Mouse (Mus musculus): ENCODE data around the gene Dock4.

Dock4 gene

GRCm38 (mm10) chr12:40818046-40818708 is 372.4 kb downstream of the Dock4 start:
- ChIA-PET POLR2A (interaction anchor here in 1 of 4 experiments (0.5 to 1.5 kb wide), 2 partner anchors 595 to 621 kb away, joined by 4 read pairs; no protein-coding TSS in a partner anchor), CTCF (interaction anchor here in 1 of 4 experiments (1.2 kb wide), 1 partner anchor 14 kb away, joined by 3 read pairs; no protein-coding TSS in a partner anchor)

- ChIA-PET POLR2A (no interaction called here), CTCF (interaction anchor here in 1 of 4 experiments (1.1 kb wide), 1 partner anchor 9 kb away, joined by 3 read pairs; no protein-coding TSS in a partner anchor)
Observed at GRCm38 (mm10) chr12:40823631-40824030, 377.9 kb downstream of the Dock4 start.

- CTCF ChIA-PET = interaction anchor here in 1 of 4 experiments (1.1 kb wide), 1 partner anchor 8 kb away, joined by 3 read pairs; no protein-coding TSS in a partner anchor
Observed at GRCm38 (mm10) chr12:40824251-40824650, 378.5 kb downstream of the Dock4 start.

GRCm38 (mm10) chr12:40825935-40826460 is 380.2 kb downstream of the Dock4 start:
- ChIA-PET CTCF (no interaction called here), POLR2A (no interaction called here)

More at GRCm38 (mm10) chr12:40824251-40824650, 378.5 kb downstream of the Dock4 start:
- POLR2A ChIA-PET = no interaction called here

GRCm38 (mm10) chr12:40826491-40826890 is 380.7 kb downstream of the Dock4 start:
- POLR2A ChIA-PET = no interaction called here
- CTCF ChIA-PET = no interaction called here

- ChIA-PET POLR2A (no interaction called here), CTCF (interaction anchor here in 1 of 4 experiments (0.7 to 1.5 kb wide), 2 partner anchors 524 to 628 kb away, joined by 3 read pairs; no protein-coding TSS in a partner anchor)
Observed at GRCm38 (mm10) chr12:40828025-40828424, 382.3 kb downstream of the Dock4 start.

- POLR2A ChIA-PET = no interaction called here
Observed at GRCm38 (mm10) chr12:40829269-40829668, 383.5 kb downstream of the Dock4 start.

GRCm38 (mm10) chr12:40832157-40832556 is 386.4 kb downstream of the Dock4 start:
- ChIA-PET POLR2A (interaction anchor here in 2 of 4 experiments (0.6 to 1.7 kb wide), 4 partner anchors 122 to 609 kb away, joined by 3 read pairs; no protein-coding TSS in a partner anchor), CTCF (interaction anchor here (0.5 to 1.2 kb wide), 20 partner anchors 9 to 1240 kb away, joined by 3 to 7 read pairs (median 3); no protein-coding TSS in a partner anchor)

More at GRCm38 (mm10) chr12:40829269-40829668, 383.5 kb downstream of the Dock4 start:
- CTCF ChIA-PET = interaction anchor here in 1 of 4 experiments (1.5 kb wide), 1 partner anchor 629 kb away, joined by 3 read pairs; no protein-coding TSS in a partner anchor

GRCm38 (mm10) chr12:40836924-40837323 is 391.2 kb downstream of the Dock4 start:
- ChIA-PET POLR2A (interaction anchor here (0.6 to 2.8 kb wide), 14 partner anchors 16 to 717 kb away, joined by 3 to 24 read pairs (median 3); partner anchors contain the start of gene Immp2l (in 1 of the 4)), CTCF (interaction anchor here (0.6 to 1.7 kb wide), 8 partner anchors 261 to 1440 kb away, joined by 3 to 6 read pairs (median 4); no protein-coding TSS in a partner anchor)

- POLR2A ChIA-PET = interaction anchor here (0.6 to 2.8 kb wide), 7 partner anchors 51 to 716 kb away, joined by 3 to 24 read pairs (median 3); partner anchors contain the start of gene Immp2l (in 1 of the 4)
- CTCF ChIA-PET = interaction anchor here in 3 of 4 experiments (0.6 to 1.7 kb wide), 8 partner anchors 384 to 1439 kb away, joined by 3 to 6 read pairs (median 3); no protein-coding TSS in a partner anchor
Observed at GRCm38 (mm10) chr12:40837597-40838337, 392.0 kb downstream of the Dock4 start.

- ChIA-PET CTCF (interaction anchor here in 2 of 4 experiments (0.6 to 0.9 kb wide), 3 partner anchors 384 to 1131 kb away, joined by 3 read pairs; no protein-coding TSS in a partner anchor), POLR2A (no interaction called here)
Observed at GRCm38 (mm10) chr12:40838338-40838695, 392.6 kb downstream of the Dock4 start.

GRCm38 (mm10) chr12:40838940-40839339 is 393.2 kb downstream of the Dock4 start:
- ChIA-PET POLR2A (no interaction called here), CTCF (interaction anchor here in 2 of 4 experiments (0.7 to 0.9 kb wide), 2 partner anchors 383 kb away, joined by 3 read pairs; no protein-coding TSS in a partner anchor)

GRCm38 (mm10) chr12:40839817-40840216 is 394.1 kb downstream of the Dock4 start:
- ChIA-PET CTCF (interaction anchor here in 1 of 4 experiments (1.2 kb wide), 1 partner anchor 568 kb away, joined by 3 read pairs; no protein-coding TSS in a partner anchor), POLR2A (interaction anchor here in 1 of 4 experiments (0.6 kb wide), 1 partner anchor 332 kb away, joined by 4 read pairs; no protein-coding TSS in a partner anchor)

- ChIA-PET POLR2A (interaction anchor here in 1 of 4 experiments (1.2 kb wide), 1 partner anchor 209 kb away, joined by 3 read pairs; no protein-coding TSS in a partner anchor), CTCF (interaction anchor here in 1 of 4 experiments (1.5 kb wide), 1 partner anchor 210 kb away, joined by 5 read pairs; no protein-coding TSS in a partner anchor)
Observed at GRCm38 (mm10) chr12:40842251-40842988, 396.7 kb downstream of the Dock4 start.

GRCm38 (mm10) chr12:40842991-40843390 is 397.2 kb downstream of the Dock4 start:
- CTCF ChIA-PET = interaction anchor here in 2 of 4 experiments (0.6 to 1.5 kb wide), 4 partner anchors 11 to 540 kb away, joined by 3 to 5 read pairs (median 4); no protein-coding TSS in a partner anchor
- POLR2A ChIA-PET = interaction anchor here in 1 of 4 experiments (0.6 to 1.2 kb wide), 2 partner anchors 209 to 507 kb away, joined by 3 to 4 read pairs; no protein-coding TSS in a partner anchor

GRCm38 (mm10) chr12:40843474-40844080 is 397.8 kb downstream of the Dock4 start:
- POLR2A ChIA-PET = interaction anchor here in 2 of 4 experiments (0.6 kb wide), 2 partner anchors 402 to 506 kb away, joined by 4 read pairs; no protein-coding TSS in a partner anchor
- CTCF ChIA-PET = interaction anchor here in 2 of 4 experiments (0.6 to 1.5 kb wide), 5 partner anchors 11 to 541 kb away, joined by 3 to 5 read pairs (median 3); no protein-coding TSS in a partner anchor

- POLR2A ChIA-PET = interaction anchor here in 2 of 4 experiments (0.5 to 1.3 kb wide), 3 partner anchors 12 to 615 kb away, joined by 3 to 5 read pairs (median 4); no protein-coding TSS in a partner anchor
Observed at GRCm38 (mm10) chr12:40844324-40844723, 398.6 kb downstream of the Dock4 start.

More at GRCm38 (mm10) chr12:40844324-40844723, 398.6 kb downstream of the Dock4 start:
- CTCF ChIA-PET = interaction anchor here in 1 of 4 experiments (0.9 kb wide), 1 partner anchor 181 kb away, joined by 3 read pairs; no protein-coding TSS in a partner anchor

All from embryonic stem cell, embryonic (primary cell).